Mouse (Mus musculus) spleen, adult 12 weeks (tissue): Measurements from ENCODE around the gene Foxs1.

Source experiments
- DNase-seq: peaks from one replicate; pipeline ENCODE4 v3.0.0; 2022; ENCODE audit warnings: low spot score

The Foxs1 gene

DNA sequence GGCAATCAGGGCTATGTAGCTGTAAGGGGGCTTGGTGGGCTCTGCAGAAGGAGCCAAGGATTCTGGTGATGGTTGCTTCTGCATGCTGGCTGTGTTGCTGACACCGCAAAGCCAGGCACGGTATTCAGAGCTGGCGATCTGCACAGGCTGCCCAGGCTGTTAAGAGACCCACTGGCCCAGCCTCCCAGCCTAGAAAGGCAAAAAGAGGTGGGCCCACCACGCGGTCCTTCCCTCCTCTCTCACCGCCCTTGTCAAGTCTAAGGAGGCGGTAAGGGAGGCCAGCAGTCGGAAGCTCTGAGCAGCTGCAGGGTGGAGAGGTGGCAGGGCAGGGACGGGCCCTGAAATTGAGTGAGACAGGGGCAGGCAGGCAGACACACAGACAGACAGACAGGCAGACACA lies at the start of gene Foxs1:
Foxs1 (minus strand) TSS at position 161 of the 400 bp plus-strand sequence.
- DNase-seq: no peak

DNA sequence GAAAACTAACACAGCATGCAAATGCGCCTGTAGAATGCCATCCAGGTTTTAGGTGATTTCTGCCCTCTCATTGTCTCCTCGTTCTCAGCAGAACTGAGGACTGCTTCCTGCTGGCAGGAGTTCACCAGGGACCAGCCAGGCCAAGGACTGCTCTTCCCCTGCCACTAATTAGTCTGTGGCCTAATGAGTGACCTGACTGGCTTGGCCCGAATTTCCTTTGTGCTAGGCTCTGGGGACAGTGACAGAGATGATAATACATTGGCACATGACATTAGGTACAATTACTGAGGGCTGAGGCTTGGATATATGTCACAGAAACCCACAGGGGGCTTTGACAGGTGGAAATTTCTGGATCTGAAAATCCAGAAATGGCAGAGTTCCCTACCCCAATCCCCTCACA lies 44.0 kb upstream of the Foxs1 start:
- no peak for DNase-seq

DNA sequence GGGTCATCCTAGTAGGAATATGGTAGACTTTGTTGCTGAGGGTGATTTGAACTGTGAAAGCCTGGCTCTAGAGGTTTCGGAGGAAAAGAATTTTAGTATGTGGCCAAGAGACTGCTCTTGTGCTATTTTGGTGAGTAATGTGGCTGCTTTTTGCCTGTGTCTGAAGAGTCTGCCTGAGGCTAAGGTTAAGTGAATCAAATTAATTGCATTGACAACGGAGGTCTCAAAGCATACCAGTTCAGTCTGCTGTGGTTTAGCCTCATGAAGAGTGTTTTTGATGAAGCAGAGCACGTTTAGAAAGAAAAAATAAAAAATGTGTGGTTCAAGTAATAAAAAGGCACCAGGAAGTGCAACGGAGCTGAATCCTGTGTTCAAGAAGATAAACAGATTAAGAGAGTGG lies 32.5 kb upstream of the Foxs1 start:
- DNase-seq: no peak

DNA sequence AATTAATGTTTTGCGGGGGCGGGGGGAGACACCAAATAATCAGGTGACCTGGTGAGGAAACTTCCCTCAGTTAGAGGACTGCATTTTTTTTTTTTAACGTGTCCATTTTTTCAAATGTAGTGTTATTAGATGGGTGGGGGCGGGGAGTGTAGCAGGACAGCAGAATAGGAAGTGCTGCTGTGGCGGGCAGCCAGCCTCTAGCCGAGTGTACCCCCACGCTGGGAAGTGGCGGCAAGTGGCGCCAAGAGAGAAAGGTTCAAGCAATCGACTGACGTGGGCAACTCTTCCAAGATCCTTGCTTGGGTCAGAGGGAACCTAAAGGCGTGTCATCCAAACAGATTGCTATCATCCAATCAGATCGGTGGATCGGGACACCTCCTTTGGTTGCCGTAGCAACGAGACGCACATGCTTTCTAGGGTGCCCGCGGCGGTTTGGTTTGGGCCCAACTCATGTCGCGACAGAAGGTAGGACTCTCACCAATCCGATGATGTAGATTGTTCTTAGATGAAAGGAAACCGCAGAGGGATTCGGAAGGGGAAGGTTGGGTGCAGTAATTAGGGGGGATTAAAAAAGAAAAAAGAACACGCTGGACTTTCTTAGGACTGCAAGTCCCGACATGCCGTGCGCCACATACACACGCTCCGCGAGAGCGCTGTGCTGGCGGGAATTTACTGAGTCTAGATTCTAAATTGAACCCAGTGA lies 29.2 kb upstream of the Foxs1 start, which contains the start of gene Ttll9:
Ttll9 (plus strand) TSS at position 395 of the 703 bp plus-strand sequence.
- no peak for DNase-seq

DNA sequence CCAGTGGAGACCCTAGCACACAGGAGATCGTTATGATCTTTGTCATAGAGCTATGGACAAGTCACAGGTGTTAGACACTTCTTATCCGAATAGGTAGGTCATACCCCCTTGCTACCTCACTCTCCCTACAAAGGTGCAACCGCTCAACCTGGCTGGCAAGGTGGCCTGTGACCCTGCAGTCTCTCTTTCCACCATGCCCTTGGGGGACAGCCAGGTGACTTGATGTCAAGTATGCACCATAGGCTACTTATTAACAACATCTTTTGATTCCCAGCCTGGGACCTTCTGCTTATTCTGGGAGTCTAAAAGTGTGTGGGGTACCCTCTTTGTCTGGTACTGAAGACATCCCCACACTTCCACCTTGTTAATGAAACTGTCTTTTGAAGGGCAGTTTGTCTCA lies 25.1 kb upstream of the Foxs1 start:
- DNase-seq: no peak

DNA sequence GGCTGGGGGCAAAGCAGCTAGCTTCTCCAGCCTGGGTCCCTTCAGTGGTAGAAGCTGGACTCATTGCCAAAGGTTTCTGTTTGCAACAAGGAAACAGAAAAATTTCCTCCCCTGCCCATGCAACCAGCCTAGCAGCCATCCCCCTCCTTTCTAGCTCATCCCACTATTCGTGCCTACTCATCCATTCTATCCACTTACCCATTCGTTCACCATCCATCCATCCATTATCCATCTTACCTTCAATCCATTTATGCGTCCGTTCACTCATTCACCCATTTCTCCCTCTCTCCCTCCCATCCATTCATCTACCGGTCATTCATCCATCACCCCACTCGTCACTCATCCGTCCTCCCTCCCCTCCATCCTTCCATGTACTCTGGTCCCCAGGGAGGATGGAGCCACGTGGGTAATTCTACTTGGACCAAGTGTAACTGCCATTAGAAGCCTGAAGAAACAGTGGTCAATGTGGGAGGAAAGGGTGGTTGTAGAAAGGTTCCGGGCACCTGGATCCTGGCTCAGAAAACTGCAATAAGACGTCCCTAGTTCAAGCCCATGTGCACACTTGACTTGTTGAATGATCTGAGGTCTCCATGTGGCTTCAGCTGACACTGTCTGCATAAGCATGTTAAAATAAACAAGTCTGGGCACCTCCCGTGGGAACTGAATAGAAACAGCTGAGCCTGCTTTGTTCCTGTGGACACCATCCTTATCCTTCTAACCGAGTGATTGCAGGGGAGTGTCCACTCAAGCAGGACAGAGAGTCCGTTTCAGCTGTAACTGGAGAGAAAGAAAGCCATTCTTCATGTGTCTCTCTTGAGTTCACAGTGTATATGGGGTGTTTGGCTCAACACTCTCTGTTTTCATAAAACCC lies 19.1 kb upstream of the Foxs1 start:
- DNase-seq: no peak

DNA sequence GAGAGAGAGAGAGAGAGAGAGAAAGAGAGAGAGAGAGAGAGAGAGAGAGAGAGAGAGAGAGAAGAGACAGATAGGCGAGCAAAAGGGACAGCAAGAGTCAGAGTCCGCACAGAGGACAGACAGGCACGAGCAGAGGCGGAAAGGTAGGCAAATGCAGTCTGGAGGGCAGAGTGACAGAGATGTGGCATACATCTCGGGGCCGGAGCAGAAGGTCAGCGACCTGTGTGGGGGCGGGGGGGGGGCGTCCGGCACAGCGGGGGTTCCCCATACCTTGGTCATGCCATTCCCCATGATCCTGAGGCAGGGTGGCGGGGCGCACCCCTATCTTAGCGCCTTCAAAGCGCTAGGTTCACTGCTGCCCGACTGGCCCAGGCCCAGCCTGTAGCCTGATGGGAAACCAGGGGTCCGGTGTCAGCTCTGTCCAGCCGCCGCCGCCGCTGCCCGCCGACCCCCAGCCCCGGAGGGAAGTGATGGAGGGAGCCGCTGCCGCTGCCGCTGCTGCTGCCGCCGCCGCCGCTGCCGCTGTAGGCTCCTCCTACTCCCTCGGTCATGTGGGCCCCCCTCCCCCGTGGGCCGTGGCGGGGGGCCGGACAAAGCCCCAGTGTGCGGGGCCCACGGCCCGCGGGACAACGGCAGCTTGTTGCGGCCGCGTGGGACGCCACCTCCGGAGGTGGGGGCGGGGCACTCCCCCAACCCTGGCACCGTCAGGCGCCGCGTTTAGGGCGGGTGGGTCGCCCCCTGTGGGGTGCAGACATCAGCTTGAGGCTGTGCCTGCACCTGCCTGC lies 18.2 kb upstream of the Foxs1 start, which contains the start of gene Dusp15:
Dusp15 (minus strand) TSS at position 634 of the 785 bp plus-strand sequence.
- DNase-seq: no peak

DNA sequence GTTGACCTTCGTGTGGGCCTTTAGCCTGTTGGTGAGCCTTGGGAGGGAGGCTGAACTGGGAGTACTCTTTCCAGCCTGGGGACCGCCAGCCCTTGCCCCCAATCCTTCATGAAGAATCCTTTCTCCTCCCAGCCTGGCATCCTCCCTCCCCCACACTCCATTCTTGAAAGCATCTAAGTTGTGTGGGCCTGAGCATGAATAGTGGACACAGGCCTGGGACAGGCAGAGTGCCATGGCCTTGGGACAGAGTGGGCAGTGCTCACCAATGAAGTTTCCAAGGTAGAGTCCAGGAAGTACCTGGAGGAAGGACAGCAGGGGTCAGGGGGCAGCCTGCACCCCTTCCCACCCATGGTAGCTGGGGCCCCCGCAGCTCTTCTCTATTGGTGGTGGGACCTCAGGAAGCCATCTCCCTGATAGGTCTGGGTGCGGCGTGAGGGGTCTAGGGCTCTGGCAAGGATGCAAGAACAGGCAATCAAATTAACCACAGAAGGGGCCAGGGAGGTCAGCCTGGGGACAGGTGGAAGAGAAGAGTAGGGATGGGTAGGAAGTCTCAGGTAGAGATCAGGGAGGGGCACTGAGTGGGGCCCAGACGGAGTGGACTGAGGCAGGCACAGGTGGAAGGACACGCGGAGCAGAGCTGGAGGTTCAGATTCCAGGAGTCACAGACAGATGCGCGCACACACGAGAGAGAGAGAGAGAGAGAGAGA lies 17.5 kb upstream of the Foxs1 start:
- no peak for DNase-seq

DNA sequence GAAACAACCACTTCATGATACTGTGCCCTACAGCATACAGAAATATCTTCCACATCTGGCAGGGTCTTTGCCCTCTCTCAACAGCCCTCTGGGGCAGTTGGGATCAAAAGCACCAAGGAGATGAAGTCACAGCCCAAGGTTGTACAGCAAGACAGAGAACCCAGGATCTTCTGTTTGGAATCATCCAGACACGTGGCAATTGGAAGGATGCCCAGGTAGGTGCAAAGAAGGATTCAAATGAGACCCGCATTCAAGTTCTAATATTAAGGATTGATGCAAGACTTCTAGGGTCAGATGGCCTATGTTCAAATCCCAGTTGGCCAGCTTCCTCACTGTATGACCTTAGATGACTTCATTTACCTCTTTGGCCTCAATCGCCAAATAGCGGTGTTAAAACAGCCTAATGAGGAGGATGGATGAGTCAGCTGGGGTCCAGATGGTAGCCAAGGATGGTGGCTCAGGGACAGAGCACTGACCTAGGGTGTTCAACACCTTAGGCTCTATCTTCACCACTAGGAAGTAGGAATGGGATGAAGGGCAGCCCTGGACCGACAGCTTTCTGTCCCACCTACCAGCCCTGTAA lies 15.5 kb upstream of the Foxs1 start:
- no peak for DNase-seq

DNA sequence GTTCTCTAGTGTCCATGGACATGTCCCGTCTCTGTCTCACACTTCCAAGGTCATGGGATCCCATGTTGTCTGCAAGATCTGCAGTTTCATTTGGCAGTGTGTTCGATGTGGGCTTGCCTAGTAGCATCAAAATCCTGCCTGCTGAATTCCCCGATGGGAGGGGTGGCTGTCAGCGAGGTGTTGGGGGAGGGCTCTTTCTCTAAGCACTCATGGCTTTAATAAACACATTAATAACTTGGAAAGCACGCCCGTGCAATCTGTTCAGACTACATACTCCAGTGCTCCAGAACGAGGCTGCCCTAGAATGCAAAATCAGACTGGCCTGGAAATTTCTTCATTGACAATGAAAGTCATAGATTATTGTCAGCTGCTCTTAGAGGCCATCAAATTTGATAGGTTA lies 14.1 kb upstream of the Foxs1 start:
- DNase-seq: no peak

DNA sequence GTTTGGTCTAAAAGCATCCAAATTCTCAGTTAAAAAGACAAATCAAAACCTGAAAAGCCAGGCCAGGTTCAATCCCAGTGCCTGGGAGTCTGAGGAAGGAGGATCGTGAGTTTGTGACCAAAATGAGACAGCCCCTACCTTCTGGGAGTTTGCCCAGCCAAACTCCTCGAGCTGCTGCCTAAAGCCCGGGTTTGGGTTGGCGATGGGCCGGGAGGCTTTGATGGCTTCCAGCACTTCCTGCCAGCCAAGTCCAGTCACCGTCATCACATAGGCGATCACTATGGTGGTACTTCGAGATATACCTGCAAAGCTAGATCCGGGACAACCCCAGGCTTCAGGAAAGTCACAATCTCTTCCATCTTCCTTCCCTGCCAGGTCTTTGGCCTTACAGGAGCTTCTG lies 11.0 kb upstream of the Foxs1 start:
- no peak for DNase-seq

DNA sequence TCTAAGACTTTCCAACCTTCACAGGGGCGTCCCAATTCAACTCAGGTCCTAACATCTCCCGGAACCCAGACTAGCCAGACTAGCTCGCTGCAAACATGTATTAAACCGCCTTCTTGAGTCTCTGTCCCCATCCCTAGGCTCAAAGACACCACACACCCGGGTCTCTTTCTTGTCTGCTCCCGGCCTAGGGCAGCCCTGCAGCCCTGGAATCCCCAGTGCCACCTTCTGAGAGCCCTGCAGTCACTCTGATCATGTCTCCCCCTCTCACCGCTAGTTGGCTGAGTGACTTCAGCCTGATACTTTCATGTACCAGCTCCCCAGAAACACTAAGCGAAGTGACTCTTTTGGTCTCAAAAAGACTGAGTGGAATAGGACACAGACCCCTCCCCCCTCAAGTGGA lies 10.6 kb upstream of the Foxs1 start:
- no peak for DNase-seq

DNA sequence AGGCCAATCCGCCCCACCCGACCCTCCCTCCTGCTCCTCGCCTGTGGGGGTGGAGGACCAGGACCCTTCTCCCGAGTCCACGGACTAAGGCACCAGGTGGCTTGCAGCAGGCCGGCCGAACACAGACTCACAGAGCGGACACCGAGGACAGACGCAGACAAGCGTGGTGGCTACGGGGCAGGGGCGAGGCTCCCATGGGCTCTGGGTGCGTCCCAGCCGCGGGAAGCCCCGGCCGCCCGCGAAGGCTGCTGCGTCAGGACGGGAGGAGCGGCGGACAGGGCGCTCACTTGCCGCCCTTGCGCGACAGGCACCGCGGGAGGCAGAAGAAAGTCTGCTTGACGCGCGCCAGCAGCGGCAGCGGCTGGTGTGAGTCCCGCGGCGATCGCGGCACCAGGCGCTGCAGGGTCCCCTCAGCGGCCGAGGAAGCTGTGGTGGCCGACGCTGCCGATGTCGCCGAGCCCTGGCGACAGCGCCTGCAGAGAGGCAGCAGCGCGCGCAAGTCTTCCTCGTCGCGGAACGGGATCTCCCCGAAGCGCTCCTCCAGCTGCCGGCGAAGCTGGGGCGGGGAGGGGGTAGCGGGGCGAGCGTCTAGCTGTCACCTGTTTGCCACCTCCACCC lies 10.0 kb upstream of the Foxs1 start:
- DNase-seq: no peak

DNA sequence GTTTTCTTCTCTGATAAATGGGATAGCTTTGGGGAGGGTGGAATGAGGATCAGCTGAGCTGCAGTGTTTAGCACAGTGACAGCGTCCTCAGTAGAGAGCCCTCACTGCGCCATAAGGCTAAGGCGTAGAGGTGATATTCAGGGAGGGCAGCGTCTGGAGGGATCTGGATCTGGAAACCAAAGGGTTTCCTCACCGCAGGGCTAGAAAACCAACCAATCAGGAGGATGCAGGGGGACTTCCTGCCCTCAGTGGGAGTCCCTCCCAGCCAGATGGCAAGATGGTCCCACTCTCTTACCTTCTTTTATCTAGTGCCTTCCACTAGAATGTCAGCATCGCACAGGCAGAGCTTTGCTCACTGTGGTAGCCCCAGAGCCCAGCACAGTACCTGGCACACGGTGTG lies 8.8 kb upstream of the Foxs1 start:
- DNase-seq: no peak

DNA sequence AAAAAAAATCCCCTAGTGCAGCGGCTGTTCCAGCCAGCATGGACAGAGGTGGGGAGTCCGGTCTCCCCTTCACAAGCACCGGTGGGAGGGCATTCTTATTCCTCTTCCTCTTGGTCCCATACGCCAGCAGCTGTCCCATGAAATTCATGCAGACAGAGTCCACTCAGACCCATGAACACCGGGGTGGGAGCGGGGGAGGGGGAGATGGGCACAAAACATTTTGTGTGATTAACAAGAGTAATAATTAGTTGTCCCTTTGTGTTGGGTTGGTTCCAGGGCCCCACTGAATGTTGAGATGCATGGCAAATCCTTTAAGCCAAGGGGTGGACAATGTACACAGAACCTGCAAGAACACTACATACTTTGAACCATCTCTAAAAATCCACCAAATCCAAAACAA lies 8.1 kb upstream of the Foxs1 start:
- DNase-seq: no peak

DNA sequence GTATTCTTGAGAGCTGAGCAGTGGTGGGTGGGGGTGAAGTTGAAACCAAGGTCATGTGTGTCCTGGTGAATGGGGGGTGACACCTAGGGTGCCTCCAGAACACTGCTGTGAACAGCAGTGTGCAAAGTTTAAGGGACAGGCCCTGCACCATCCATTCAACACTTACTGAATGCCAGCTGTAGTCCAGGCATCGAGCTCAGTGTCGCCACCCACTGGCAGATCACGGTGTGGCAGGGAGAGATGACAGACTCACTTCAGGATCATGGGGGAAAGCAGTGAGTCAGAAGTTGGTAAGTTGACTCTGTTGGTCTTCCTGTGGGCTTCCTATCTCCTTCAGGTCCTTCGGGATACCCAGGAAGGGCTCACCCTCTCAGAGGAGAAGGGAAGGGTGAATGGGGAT lies 6.8 kb upstream of the Foxs1 start:
- no peak for DNase-seq

DNA sequence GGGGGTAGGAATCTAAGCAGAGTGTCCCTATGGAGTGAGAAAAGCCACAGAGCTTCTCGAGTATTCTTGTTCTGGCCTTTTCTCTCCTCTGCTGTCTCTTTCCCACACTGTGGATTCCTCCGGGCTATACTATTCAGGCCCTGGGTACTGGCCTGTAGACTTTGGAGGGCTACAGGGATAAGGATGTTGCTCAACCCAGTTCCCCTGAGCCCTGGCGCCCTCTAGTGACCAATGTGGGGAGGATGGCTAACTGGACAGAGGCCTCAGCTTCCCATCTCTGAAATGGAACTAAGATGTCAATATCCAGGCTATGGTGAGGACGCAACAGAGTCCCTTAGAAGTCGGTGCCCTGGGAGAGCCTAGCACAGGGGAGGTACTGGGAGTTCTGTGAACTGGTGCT lies 606 bp upstream of the Foxs1 start:
- DNase-seq: no peak

DNA sequence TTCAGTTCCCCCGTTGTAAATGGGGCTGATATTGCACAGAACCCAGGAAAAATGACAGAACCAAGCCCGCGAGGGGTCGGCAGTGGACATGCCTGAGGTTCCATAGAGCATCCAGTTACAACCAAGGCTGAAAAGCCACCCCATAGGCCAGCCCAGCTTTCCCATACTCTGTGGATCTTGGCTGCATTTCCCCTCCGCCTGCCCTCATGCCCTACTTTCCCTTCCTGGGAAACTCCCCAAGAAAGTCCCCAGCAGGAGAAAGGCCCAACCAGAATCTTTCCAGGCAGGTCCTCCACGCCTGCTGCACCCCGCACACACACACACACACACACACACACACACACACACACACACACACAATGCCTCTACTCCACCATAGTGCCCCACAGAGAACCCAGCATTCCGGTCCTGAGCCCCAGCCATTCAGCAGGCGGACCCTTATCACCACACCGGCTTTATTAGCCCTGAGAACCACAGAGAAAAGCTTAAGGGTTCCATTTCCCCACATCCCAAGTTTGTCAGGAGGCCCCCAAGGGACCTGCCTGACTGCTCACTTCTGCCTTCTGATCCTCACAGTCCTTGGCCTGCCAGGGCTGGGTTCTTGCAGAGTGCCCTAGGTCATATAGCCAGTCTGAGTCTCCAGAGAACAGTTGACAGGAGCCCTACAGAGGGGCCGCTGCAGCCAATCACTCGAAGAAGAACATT lies 1.4 kb downstream of the Foxs1 start:
- no peak for DNase-seq

DNA sequence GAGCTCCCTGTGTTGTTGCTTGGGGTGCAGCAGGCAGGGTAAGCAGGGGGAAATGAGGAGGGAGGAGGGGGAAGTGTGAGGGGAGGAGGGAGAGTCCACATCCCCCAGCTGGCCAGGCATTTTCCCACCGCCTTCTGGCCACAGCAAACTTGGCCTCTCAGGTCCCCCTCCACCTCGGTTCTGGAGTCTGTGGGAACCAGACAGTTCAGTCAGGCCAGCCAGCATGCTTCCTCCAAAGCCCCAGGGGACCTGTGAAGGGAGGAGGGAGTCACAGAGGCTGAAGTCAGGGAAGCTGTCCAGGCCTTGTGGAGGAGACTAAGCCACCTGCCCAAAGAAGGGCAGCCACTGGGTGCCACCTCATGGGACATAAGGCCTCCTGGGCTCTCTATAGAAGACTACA lies 2.7 kb downstream of the Foxs1 start:
- no peak for DNase-seq

DNA sequence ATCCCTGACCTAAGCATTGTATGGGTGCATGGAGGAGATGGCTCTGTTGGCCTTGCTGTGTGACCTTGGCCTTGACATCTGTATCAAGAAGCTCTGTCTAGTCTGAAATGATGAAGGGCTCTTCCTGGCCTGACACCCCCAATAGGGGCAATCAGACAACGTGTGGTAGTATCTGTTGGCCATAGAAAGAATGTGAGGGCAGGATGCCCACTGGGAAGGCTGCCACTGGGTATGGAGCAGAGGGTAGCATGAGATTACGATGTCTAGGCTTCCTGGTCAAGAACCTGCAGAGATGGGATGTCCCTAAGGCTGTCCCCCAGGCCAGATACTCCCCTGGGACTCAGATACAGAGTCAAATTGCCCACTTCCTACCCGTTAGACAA lies 4.0 kb downstream of the Foxs1 start:
- DNase-seq: no peak
